Mouse (Mus musculus) heart, postnatal 0 days (tissue): ENCODE results near the gene Gm44511. TPM values are rescaled to one million over a fixed set of nuclear protein-coding genes. Genes with fewer than 3 reads are reported as not detected.
A peak's percentile ranks its signal among the peaks of the same experiment; 100 is the strongest.

Experiments
- ATAC-seq: fragments of 200-750 bp; cut with Nextera tagmentation; 2 replicates; pipeline ENCODE4 v1.8.0; 2017; ENCODE audit warnings: low read depth, moderate number of reproducible peaks, moderate library complexity; ENCODE audit not compliant: insufficient read depth
- DNase-seq: peaks from one replicate; pipeline ENCODE4 v3.0.0-alpha.2; 2016; ENCODE audit warnings: low spot score
- H3K27ac ChIP-seq: fragments of 300-500 bp; sonication (generic); 2 replicates; pipeline ENCODE4 v1.5.1; 2014; ENCODE audit warnings: low read depth, mild to moderate bottlenecking
- H3K27me3 ChIP-seq: fragments of 300-500 bp; sonication (generic); 2 replicates; pipeline ENCODE4 v1.6.1; 2014; ENCODE audit warnings: low read length, mixed read lengths; ENCODE audit not compliant: control insufficient read depth, insufficient read depth
- H3K36me3 ChIP-seq: fragments of 300-500 bp; sonication (generic); replicated peaks from 2 replicates; pipeline ENCODE4 v1.6.1; 2014; ENCODE audit warnings: low read length, mixed read lengths; ENCODE audit not compliant: control insufficient read depth, insufficient read depth
- H3K4me1 ChIP-seq: fragments of 300-500 bp; sonication (generic); 2 replicates; pipeline ENCODE4 v1.6.1; 2014; ENCODE audit warnings: antibody characterized with exemption; ENCODE audit not compliant: control insufficient read depth, insufficient read depth
- H3K4me2 ChIP-seq: fragments of 300-500 bp; sonication (generic); 2 replicates; pipeline ENCODE4 v1.6.1; 2014; ENCODE audit warnings: low read depth, mild to moderate bottlenecking, low read length, moderate library complexity
- H3K4me3 ChIP-seq: fragments of 300-500 bp; sonication (generic); 2 replicates; pipeline ENCODE4 v1.5.1; 2014; ENCODE audit warnings: low read depth, low read length
- H3K9ac ChIP-seq: fragments of 300-500 bp; sonication (generic); replicated peaks from 2 replicates; pipeline ENCODE4 v1.6.1; 2014; ENCODE audit warnings: low read depth, low read length, mixed read lengths
- H3K9me3 ChIP-seq: fragments of 300-500 bp; sonication (generic); replicated peaks from 2 replicates; pipeline ENCODE4 v1.6.1; 2016; ENCODE audit warnings: low read length; ENCODE audit not compliant: control insufficient read depth
- CTCF ChIP-seq: IDR thresholded peaks from 2 replicates; pipeline ENCODE4 v1.5.1; 2016; ENCODE audit warnings: antibody characterized with exemption, control low read depth, low read depth
- EP300 ChIP-seq: IDR thresholded peaks from 2 replicates; pipeline ENCODE4 v1.6.1; 2016; ENCODE audit warnings: antibody characterized with exemption, low read depth
- WGBS: fragments of 180-500 bp; shearing (Covaris S2); extraction: QIAGEN DNeasy Blood & Tissue Kit; methylation state at CpG from one replicate; pipeline ENCODE4 v1.1.7; 2014; 5-methylcytosine and 5-hydroxymethylcytosine counted together
- polyA plus RNA-seq: library from polyadenylated mRNA; unstranded; fragments of >200 nt; fragmentation: Nextera tagmentation; extraction: Ambion mirVana; gene quantifications from 2 replicates; pipeline ENCODE4 v1.2.1, GENCODE M21; 2015
- total RNA-seq: library from RNA; depleted of rRNA; stranded (reverse); fragments of >200 nt; gene quantifications from 2 replicates; pipeline ENCODE4 v1.2.3, GENCODE M21; 2014; ENCODE audit warnings: low replicate concordance; rRNA removed

The Gm44511 gene
- total RNA-seq (not detected in 2 replicates), polyA plus RNA-seq (not detected in 2 replicates)

DNA sequence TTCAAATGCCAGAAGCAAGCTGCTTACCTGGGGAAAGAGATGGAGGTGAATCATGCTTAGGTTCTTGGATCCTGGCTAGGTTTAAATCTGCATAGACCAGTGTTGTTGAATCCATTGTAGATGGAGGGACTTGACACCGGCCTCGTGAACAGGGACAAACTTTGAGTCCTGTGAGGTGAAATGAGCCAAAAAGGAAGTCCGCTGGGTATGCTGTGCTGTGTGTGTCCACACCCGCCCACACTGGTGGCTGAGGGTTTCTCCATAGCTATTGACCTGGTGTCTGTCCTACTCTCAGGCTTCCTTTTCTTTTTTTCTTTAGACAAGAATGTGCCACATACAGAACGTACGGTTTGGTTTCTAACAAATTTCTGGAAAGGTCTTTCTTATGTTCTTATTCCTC, at the start of gene Gm44511, which contains the start of gene Klrb1b:
Gm44511 (minus strand) TSS at position 184 of the 400 bp plus-strand sequence.
Klrb1b (minus strand) TSS at position 200 of the 400 bp plus-strand sequence.
- ATAC-seq (no peak), DNase-seq (no peak)
- no peak within 1 kb of the TSS for H3K9ac ChIP-seq
- no peaks in the 10 kb centered on the region for H3K27me3 ChIP-seq
- no peaks in the 10 kb centered on the region for H3K36me3 ChIP-seq
- no peak within 1 kb of the TSS for H3K4me2 ChIP-seq
- no peaks in the 10 kb centered on the region for H3K9me3 ChIP-seq
- H3K27ac ChIP-seq = no peak within 1 kb of the TSS
- H3K4me1 ChIP-seq = no peaks in the 10 kb centered on the region
- 76% methylated on average over 6 of the region's 6 CpGs for WGBS
- no peak within 1 kb of the TSS for H3K4me3 ChIP-seq
- TF ChIP-seq CTCF (no peak), EP300 (no peak)

DNA sequence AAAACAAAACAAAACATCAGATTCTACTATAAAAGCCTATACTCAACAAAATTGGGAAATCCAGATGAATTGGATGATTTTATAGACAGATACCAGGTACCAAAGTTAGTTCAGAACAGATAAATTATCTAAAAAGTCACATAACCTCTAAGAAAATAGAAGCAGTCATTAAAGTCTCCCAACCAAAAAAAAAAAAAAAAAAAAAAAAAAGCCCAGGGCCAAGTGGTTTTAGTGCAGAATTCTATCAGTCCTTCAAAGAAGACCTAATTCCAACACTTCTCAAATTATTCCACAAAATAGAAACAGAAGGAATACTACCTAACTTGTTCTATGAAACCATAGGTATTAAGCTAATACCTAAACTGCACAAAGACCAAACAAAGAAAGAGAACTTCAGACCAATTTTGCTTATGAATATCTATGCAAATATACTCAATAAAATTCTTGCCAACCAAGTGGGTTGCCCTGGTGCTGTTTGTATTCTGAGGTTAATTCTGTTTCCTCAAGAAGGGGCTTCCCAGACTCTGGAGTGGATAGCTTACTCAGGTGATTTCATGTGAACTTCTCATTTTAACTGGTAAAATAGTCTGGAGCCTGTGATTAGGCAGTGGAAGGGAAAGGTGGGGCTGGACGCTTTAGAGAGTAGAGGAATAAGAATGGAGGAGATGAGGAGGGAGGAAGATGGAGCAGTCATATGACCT, 45.9 kb upstream of the Gm44511 start:
- Histone ChIP-seq H3K9me3 (no peaks in the 10 kb centered on the region), H3K27me3 (no peaks in the 10 kb centered on the region), H3K27ac (no peak overlapping the region), H3K4me2 (no peak overlapping the region), H3K36me3 (no peaks in the 10 kb centered on the region), H3K4me3 (no peak overlapping the region), H3K9ac (no peak overlapping the region), H3K4me1 (no peaks in the 10 kb centered on the region)
- ATAC-seq = no peak
- DNase-seq = no peak
- 72% methylated on average over 1 of the region's 1 CpGs for WGBS
- no peak for TF ChIP-seq EP300
- TF ChIP-seq CTCF = no peak

DNA sequence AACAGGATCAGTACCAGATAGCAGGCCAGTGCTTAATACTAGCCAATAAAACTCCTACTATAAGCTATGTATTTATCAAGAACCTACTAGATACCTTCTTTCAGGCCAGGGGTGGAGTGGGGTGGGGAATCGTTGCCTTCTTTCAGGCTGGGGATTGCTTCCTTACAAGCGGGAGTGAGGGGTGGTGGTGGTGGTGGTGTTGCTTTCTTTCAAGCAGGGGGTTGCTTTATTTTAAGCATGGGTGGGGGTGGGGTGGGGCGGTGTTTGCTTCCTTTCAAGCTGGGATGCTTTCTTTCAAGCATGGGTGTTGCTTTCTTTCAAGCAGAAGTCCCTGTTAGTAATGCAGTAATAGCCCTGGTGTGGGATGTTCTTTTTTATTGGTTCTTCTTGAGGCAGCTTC, 42.7 kb upstream of the Gm44511 start:
- DNase-seq (no peak), ATAC-seq (no peak)
- Histone ChIP-seq H3K4me1 (no peaks in the 10 kb centered on the region), H3K27ac (no peak overlapping the region), H3K9ac (no peak overlapping the region), H3K9me3 (no peaks in the 10 kb centered on the region), H3K4me3 (no peak overlapping the region), H3K36me3 (no peaks in the 10 kb centered on the region), H3K4me2 (no peak overlapping the region), H3K27me3 (no peaks in the 10 kb centered on the region)
- no peak for TF ChIP-seq EP300
- no peak for TF ChIP-seq CTCF
- 32% methylated on average over 3 of the region's 3 CpGs for WGBS

DNA sequence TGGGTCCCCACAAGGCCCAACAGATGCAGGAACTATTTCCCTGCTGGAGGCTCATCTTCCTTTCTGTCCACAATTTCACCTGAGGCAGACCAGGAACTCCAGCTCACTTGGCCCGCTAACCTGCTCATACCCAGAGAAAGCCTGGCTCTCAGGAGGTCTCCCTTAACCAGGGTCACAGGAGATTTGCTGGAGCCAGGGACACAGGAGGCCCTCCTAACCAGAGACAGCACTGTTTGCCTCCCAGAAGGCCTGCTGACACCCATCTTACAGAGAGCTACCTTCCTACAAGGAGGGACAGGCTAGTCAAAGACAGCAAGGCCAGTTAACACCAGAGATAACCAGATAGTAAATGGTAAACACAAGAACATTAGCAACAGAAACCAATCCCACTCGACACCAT, 31.9 kb upstream of the Gm44511 start:
- Histone ChIP-seq H3K27ac (no peak overlapping the region), H3K27me3 (no peaks in the 10 kb centered on the region), H3K9me3 (no peaks in the 10 kb centered on the region), H3K4me2 (no peak overlapping the region), H3K4me1 (0 out of 2 replicates have a peak, but pooled peaks cover 5% of the 10 kb centered on the region), H3K9ac (no peak overlapping the region), H3K4me3 (no peak overlapping the region), H3K36me3 (no peaks in the 10 kb centered on the region)
- no peak for ATAC-seq
- 85% methylated on average over 2 of the region's 2 CpGs for WGBS
- DNase-seq = no peak
- TF ChIP-seq EP300 = no peak
- TF ChIP-seq CTCF = no peak

DNA sequence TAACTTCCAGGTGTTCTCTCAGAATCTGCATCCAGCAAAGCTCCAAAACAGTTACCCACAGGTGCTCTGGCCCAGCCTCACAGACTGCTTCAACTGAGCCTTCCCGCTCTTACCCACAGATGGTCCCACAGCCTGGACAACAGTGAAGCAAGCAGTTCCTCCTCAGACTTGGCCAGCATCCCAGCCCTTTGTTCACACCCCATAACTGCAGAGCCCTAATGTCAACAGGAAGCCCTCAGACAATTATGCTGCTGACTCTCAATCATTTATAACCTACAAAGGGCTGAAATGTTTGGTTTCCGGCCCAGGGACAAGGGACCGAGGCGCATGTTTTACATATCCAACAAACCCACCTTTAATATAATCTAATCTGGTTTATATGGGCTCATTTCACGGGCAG, 30.1 kb upstream of the Gm44511 start:
- DNase-seq (peak; percentile 73), ATAC-seq (peak; percentile 82)
- WGBS = 17% methylated on average over 5 of the region's 5 CpGs
- TF ChIP-seq CTCF (no peak), EP300 (peak; percentile 30; the same call in 1 of the 2 replicates)
- H3K9me3 ChIP-seq = no peaks in the 10 kb centered on the region
- no peak overlapping the region for H3K4me3 ChIP-seq
- H3K27ac ChIP-seq = no peak overlapping the region
- no peaks in the 10 kb centered on the region for H3K36me3 ChIP-seq
- no peak overlapping the region for H3K4me2 ChIP-seq
- H3K27me3 ChIP-seq = no peaks in the 10 kb centered on the region
- H3K4me1 ChIP-seq = 0 out of 2 replicates have a peak, but pooled peaks cover 5% of the 10 kb centered on the region
- H3K9ac ChIP-seq = no peak overlapping the region
